ENCODE assay signal across 8 mouse cellular contexts in the genomic region with DNA sequence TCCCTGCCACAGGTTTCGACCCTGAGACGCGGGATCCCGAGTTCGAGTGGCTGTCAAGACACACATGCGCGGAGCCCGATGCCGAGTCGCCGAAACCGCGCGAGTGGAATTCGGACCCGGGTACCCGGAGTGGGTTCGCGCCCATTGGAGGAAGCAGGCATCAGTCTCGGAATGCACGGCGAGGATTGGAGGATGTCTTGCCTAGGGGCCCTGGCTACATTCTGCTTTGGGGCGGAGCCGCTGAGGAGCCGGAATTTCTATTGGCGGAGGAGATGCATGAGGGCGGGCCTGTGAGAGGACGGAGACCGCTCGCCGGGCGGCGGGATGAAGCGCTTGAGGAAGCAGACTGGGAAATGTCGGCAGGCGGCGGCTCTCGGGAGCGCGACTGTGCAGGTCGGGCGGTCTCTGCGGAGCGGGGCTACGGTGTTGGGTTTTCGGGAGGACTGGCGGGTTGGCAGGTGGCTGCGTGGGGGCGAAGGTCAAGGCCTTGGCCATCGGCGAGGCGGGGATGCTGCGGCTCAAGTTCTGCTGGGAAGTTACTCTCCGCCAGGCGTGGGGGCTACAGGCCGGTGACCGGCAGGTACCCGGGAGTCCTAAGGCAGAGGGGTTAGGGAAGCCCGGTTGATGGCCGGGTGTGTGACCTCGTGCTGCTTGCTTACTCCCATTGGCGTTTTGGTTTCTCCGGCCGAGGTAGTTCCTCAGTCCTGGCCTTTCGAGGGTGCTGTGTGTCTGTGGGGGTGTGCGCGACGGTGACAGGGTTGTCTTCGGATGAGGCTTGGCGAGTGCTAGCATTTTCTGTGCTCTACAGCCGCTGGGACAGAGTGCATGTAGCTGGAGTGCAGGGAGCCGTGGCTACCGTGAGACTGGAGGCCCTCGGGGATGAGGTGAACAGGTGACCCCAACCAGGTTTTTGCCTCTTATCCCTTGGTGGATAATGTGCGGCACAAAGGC. TPM values are rescaled to one million over a fixed set of nuclear protein-coding genes. Genes with fewer than 3 reads are reported as not detected.
DNase-seq lines count a peak whose midpoint lies in the region; ATAC-seq and TF ChIP-seq lines count a peak whose summit lies in the region.

No protein-coding gene starts in this region.

- DNase-seq in ES-E14 (ENCODE audit: low read depth, low spot score): peak; percentile 97
- peak; percentile 97 for DNase-seq in cerebellum, adult 11-12 months
- peak; percentile 98 to 99 for DNase-seq in heart, postnatal 36 days
- DNase-seq in layer of hippocampus, adult 2 months (ENCODE audit: low spot score in 2 of 2): peak; percentile 98 to 99
- peak; percentile 99 for DNase-seq in lung, embryonic 14.5 days
- peak; percentile 99 for DNase-seq in thymus, adult 2 months

- no peak overlapping the region; the same call in 1 of the 2 replicates for H3K27ac ChIP-seq in ES-E14 (ENCODE audit: insufficient read depth, low read depth, low read length, poor library complexity, severe bottlenecking)
- no peak overlapping the region for H3K27ac ChIP-seq in forebrain, embryonic 16.5 days (ENCODE audit: low read length)
- H3K27ac ChIP-seq in layer of hippocampus, adult 2 months: peak overlapping the region; percentile 73
- no peak overlapping the region for H3K27ac ChIP-seq in lung, embryonic 14.5 days (ENCODE audit: low read depth)
- H3K27ac ChIP-seq in olfactory bulb, adult 2 months (ENCODE audit: insufficient read depth, low read depth, low read length): no peak overlapping the region
- peak overlapping the region; percentile 92; the same call in 1 of the 2 replicates for H3K27ac ChIP-seq in thymus, adult 2 months (ENCODE audit: control insufficient read depth, insufficient read depth, low read length)

- TF ChIP-seq CTCF in layer of hippocampus, adult 2 months (conservative IDR thresholded peaks at IDR 0.05): peak; percentile 42
- no peak for TF ChIP-seq CTCF in lung, embryonic 14.5 days (IDR thresholded peaks at IDR 0.05; ENCODE audit: low read depth)
- no peak for TF ChIP-seq CTCF in olfactory bulb, adult 2 months (IDR thresholded peaks at IDR 0.05; ENCODE audit: insufficient read depth, low read depth, low read length)
- 0 out of 2 replicates have a peak, but pooled peaks have one; percentile 38 for TF ChIP-seq CTCF in thymus, adult 2 months (IDR thresholded peaks at IDR 0.05; ENCODE audit: borderline replicate concordance, control insufficient read depth, extremely low read depth, insufficient read depth, low read length, poor library complexity)

- peak overlapping the region; percentile 95 for H3K4me2 ChIP-seq in forebrain, embryonic 16.5 days (ENCODE audit: low read length)
- peak overlapping the region; percentile 96 for H3K4me2 ChIP-seq in lung, embryonic 14.5 days

- H3K4me3 ChIP-seq in ES-E14 (ENCODE audit: insufficient read depth in 1 of 2, low read depth in 1 of 2, low read length in 2 of 2, poor library complexity in 1 of 2, severe bottlenecking in 1 of 2): peak overlapping the region; percentile 88 to 90
- peak overlapping the region; percentile 74 for H3K4me3 ChIP-seq in forebrain, embryonic 16.5 days (replicated peaks; ENCODE audit: low read length)
- peak overlapping the region; percentile 78 for H3K4me3 ChIP-seq in layer of hippocampus, adult 2 months
- H3K4me3 ChIP-seq in lung, embryonic 14.5 days (ENCODE audit: low read depth, low read length): peak overlapping the region; percentile 79
- peak overlapping the region; percentile 74 for H3K4me3 ChIP-seq in olfactory bulb, adult 2 months (ENCODE audit: insufficient read depth, low read depth, low read length)
- peak overlapping the region; percentile 67 for H3K4me3 ChIP-seq in thymus, adult 2 months (ENCODE audit: control insufficient read depth, insufficient read depth, low read length)

- no peak for TF ChIP-seq POLR2A in olfactory bulb, adult 2 months (IDR thresholded peaks at IDR 0.05; ENCODE audit: insufficient read depth, low read depth, low read length)
- TF ChIP-seq POLR2A in thymus, adult 2 months (IDR thresholded peaks at IDR 0.05; ENCODE audit: control insufficient read depth, extremely low read depth, insufficient read depth, low read length, poor library complexity): peak; percentile 79

- in situ Hi-C loops in ES-E14 (cut with MboI; ENCODE audit: low sequenced_read_pairs in 2 of 2, unreplicated experiment in 2 of 2): no loop called here

- H3K4me1 ChIP-seq in ES-E14 (ENCODE audit: control insufficient read depth in 2 of 2, insufficient read depth in 2 of 2, low read length in 2 of 2, poor library complexity in 1 of 2): peaks cover 0 to 2% of the 10 kb centered on the region in 2 experiments; a peak in 1 of 4 replicates
- peaks cover 15% of the 10 kb centered on the region for H3K4me1 ChIP-seq in forebrain, embryonic 16.5 days (replicated peaks; ENCODE audit: control insufficient read depth, insufficient read depth, low read length)
- H3K4me1 ChIP-seq in lung, embryonic 14.5 days (ENCODE audit: insufficient read depth): peaks cover 8% of the 10 kb centered on the region
- H3K4me1 ChIP-seq in olfactory bulb, adult 2 months (ENCODE audit: control insufficient read depth, insufficient read depth, low read length): peaks cover 18% of the 10 kb centered on the region
- H3K4me1 ChIP-seq in thymus, adult 2 months (replicated peaks; ENCODE audit: control insufficient read depth, insufficient read depth, low read length): peaks cover 28% of the 10 kb centered on the region

- no peaks in the 10 kb centered on the region for H3K36me3 ChIP-seq in ES-E14 (ENCODE audit: control insufficient read depth, insufficient read depth, low read length, poor library complexity, severe bottlenecking)
- H3K36me3 ChIP-seq in forebrain, embryonic 16.5 days (ENCODE audit: control insufficient read depth, insufficient read depth): no peaks in the 10 kb centered on the region
- 0 out of 2 replicates have a peak, but pooled peaks cover 8% of the 10 kb centered on the region for H3K36me3 ChIP-seq in lung, embryonic 14.5 days (ENCODE audit: insufficient read depth)
- no peaks in the 10 kb centered on the region for H3K36me3 ChIP-seq in thymus, adult 2 months (ENCODE audit: control insufficient read depth, insufficient read depth, low read length)

- WGBS in forebrain, embryonic 16.5 days: under 1% methylated on average over 75 of the region's 75 CpGs
- WGBS in lung, embryonic 14.5 days: under 1% methylated on average over 75 of the region's 75 CpGs
- WGBS in olfactory bulb, adult 2 months: under 1% methylated on average over 75 of the region's 75 CpGs
- WGBS in thymus, adult 2 months: under 1% methylated on average over 75 of the region's 75 CpGs

- H3K9me3 ChIP-seq in ES-E14 (ENCODE audit: control insufficient read depth, insufficient read depth, low read depth, low read length): no peaks in the 10 kb centered on the region
- no peaks in the 10 kb centered on the region for H3K9me3 ChIP-seq in forebrain, embryonic 16.5 days (ENCODE audit: control insufficient read depth, low read length)
- no peaks in the 10 kb centered on the region for H3K9me3 ChIP-seq in lung, embryonic 14.5 days (ENCODE audit: low read depth, low read length)

- intact Hi-C loops in heart, postnatal 36 days (cut with DNase I): no loop called here

- no peaks in the 10 kb centered on the region for H3K27me3 ChIP-seq in forebrain, embryonic 16.5 days (replicated peaks; ENCODE audit: control insufficient read depth, insufficient read depth, low read length)
- H3K27me3 ChIP-seq in lung, embryonic 14.5 days (ENCODE audit: insufficient read depth, low read length): no peaks in the 10 kb centered on the region
- H3K27me3 ChIP-seq in thymus, adult 2 months (ENCODE audit: control insufficient read depth, insufficient read depth, low read length): no peaks in the 10 kb centered on the region

- H3K9ac ChIP-seq in ES-E14 (ENCODE audit: insufficient read depth, low read depth, low read length, poor library complexity, severe bottlenecking): peak overlapping the region; percentile 87
- peak overlapping the region; percentile 68 for H3K9ac ChIP-seq in forebrain, embryonic 16.5 days (replicated peaks; ENCODE audit: low read depth, low read length)
- peak overlapping the region; percentile 73 for H3K9ac ChIP-seq in lung, embryonic 14.5 days

- peak; percentile 100 for ATAC-seq in forebrain, embryonic 16.5 days
- peak; percentile 100 for ATAC-seq in lung, embryonic 14.5 days (ENCODE audit: insufficient read depth)

RNA-seq across cellular contexts. Expression of gene Inpp5b, which starts 9.9 kb away (rescaled TPM):
- 12.6 and 14.0 TPM in 2 replicates for total RNA-seq in ES-E14 (2012; rRNA removed)
- 25.3 and 25.6 TPM in 2 replicates for polyA plus RNA-seq in forebrain, embryonic 16.5 days (2015; fragmentation: Nextera tagmentation; extraction: Ambion mirVana)
- total RNA-seq in heart, postnatal 36 days (2021): 10 to 100 TPM in 1 of 2 experiments, 1 to 10 TPM in 1; 8.6 to 11.7 TPM
- 10 to 100 TPM; 43.6 to 51.2 TPM for total RNA-seq in layer of hippocampus, adult 2 months (2021)
- 25.5 and 34.0 TPM in 2 replicates for polyA plus RNA-seq in lung, embryonic 14.5 days (2014; fragmentation: Nextera tagmentation; extraction: Ambion mirVana)
- not detected in 2 replicates for polyA plus RNA-seq in olfactory bulb, adult 2 months (2012; ENCODE audit: insufficient read depth, insufficient read length, low replicate concordance, missing spikeins)
- 81.3 and 101 TPM in 2 replicates for polyA plus RNA-seq in thymus, adult 2 months (2012; rRNA removed)

RNA-seq across cellular contexts. Expression of gene Sf3a3, which starts 37.0 kb away (rescaled TPM):
- 91.6 and 117 TPM in 2 replicates for total RNA-seq in ES-E14 (2012; rRNA removed)
- polyA plus RNA-seq in forebrain, embryonic 16.5 days (2015; fragmentation: Nextera tagmentation; extraction: Ambion mirVana): 128 and 129 TPM in 2 replicates
- total RNA-seq in heart, postnatal 36 days (2021): 10 to 100 TPM; 18.1 to 18.2 TPM
- total RNA-seq in layer of hippocampus, adult 2 months (2021): 10 to 100 TPM; 35.1 to 35.7 TPM
- 164 and 166 TPM in 2 replicates for polyA plus RNA-seq in lung, embryonic 14.5 days (2014; fragmentation: Nextera tagmentation; extraction: Ambion mirVana)
- not detected in 2 replicates for polyA plus RNA-seq in olfactory bulb, adult 2 months (2012; ENCODE audit: insufficient read depth, insufficient read length, low replicate concordance, missing spikeins)
- polyA plus RNA-seq in thymus, adult 2 months (2012; rRNA removed): 23.2 and 25.3 TPM in 2 replicates

RNA-seq across cellular contexts. Expression of gene Mtf1, which starts 50.3 kb away (rescaled TPM):
- 10.1 and 15.4 TPM in 2 replicates for total RNA-seq in ES-E14 (2012; rRNA removed)
- 12.1 and 14.9 TPM in 2 replicates for polyA plus RNA-seq in forebrain, embryonic 16.5 days (2015; fragmentation: Nextera tagmentation; extraction: Ambion mirVana)
- total RNA-seq in heart, postnatal 36 days (2021): 10 to 100 TPM; 14.8 to 14.9 TPM
- 10 to 100 TPM; 24.6 to 24.8 TPM for total RNA-seq in layer of hippocampus, adult 2 months (2021)
- polyA plus RNA-seq in lung, embryonic 14.5 days (2014; fragmentation: Nextera tagmentation; extraction: Ambion mirVana): 14.1 and 14.2 TPM in 2 replicates
- not detected in 2 replicates for polyA plus RNA-seq in olfactory bulb, adult 2 months (2012; ENCODE audit: insufficient read depth, insufficient read length, low replicate concordance, missing spikeins)
- 9.9 and 10.4 TPM in 2 replicates for polyA plus RNA-seq in thymus, adult 2 months (2012; rRNA removed)

RNA-seq across cellular contexts. Expression of gene Fhl3, which starts 51.1 kb away (rescaled TPM):
- total RNA-seq in ES-E14 (2012; rRNA removed): 7.5 and 13.7 TPM in 2 replicates
- 1.9 and 2.3 TPM in 2 replicates for polyA plus RNA-seq in forebrain, embryonic 16.5 days (2015; fragmentation: Nextera tagmentation; extraction: Ambion mirVana)
- 10 to 100 TPM; 12.9 to 13.7 TPM for total RNA-seq in heart, postnatal 36 days (2021)
- 1 to 10 TPM; 1.4 to 1.5 TPM for total RNA-seq in layer of hippocampus, adult 2 months (2021)
- polyA plus RNA-seq in lung, embryonic 14.5 days (2014; fragmentation: Nextera tagmentation; extraction: Ambion mirVana): 12.8 and 13.1 TPM in 2 replicates
- polyA plus RNA-seq in olfactory bulb, adult 2 months (2012; ENCODE audit: insufficient read depth, insufficient read length, low replicate concordance, missing spikeins): not detected in 2 replicates
- polyA plus RNA-seq in thymus, adult 2 months (2012; rRNA removed): 36.1 and 59.4 TPM in 2 replicates

RNA-seq across cellular contexts. Expression of gene Utp11, which starts 58.2 kb away (rescaled TPM):
- total RNA-seq in ES-E14 (2012; rRNA removed): 29.2 and 39.7 TPM in 2 replicates
- 42.1 and 48.3 TPM in 2 replicates for polyA plus RNA-seq in forebrain, embryonic 16.5 days (2015; fragmentation: Nextera tagmentation; extraction: Ambion mirVana)
- 10 to 100 TPM; 12.1 to 14.0 TPM for total RNA-seq in heart, postnatal 36 days (2021)
- total RNA-seq in layer of hippocampus, adult 2 months (2021): 10 to 100 TPM; 16.6 to 18.6 TPM
- polyA plus RNA-seq in lung, embryonic 14.5 days (2014; fragmentation: Nextera tagmentation; extraction: Ambion mirVana): 59.0 and 59.5 TPM in 2 replicates
- not detected in 2 replicates for polyA plus RNA-seq in olfactory bulb, adult 2 months (2012; ENCODE audit: insufficient read depth, insufficient read length, low replicate concordance, missing spikeins)
- polyA plus RNA-seq in thymus, adult 2 months (2012; rRNA removed): 6.0 and 6.3 TPM in 2 replicates

Comparison
In these comparisons a context has a peak if more than half of its experiments do, and no peak if none do; other contexts are left out.
1. H3K27ac ChIP-seq: peak in layer of hippocampus, adult 2 months (single experiment) and thymus, adult 2 months (single experiment); none in ES-E14 (single experiment), forebrain, embryonic 16.5 days (single experiment), lung, embryonic 14.5 days (single experiment) and olfactory bulb, adult 2 months (single experiment).
2. CTCF ChIP-seq: peak in layer of hippocampus, adult 2 months (single experiment) and thymus, adult 2 months (single experiment); none in lung, embryonic 14.5 days (single experiment) and olfactory bulb, adult 2 months (single experiment).
3. RNA of gene Sf3a3, which starts 37.0 kb away (polyA plus RNA-seq): 164 to 166 TPM in lung, embryonic 14.5 days, 128 to 129 TPM in forebrain, embryonic 16.5 days and 23.2 to 25.3 TPM in thymus, adult 2 months; not detected in olfactory bulb, adult 2 months; every median in the first group is over 10 times any median in the second.
4. RNA of gene Mtf1, which starts 50.3 kb away (polyA plus RNA-seq): 12.1 to 14.9 TPM in forebrain, embryonic 16.5 days, 14.1 to 14.2 TPM in lung, embryonic 14.5 days and 9.9 to 10.4 TPM in thymus, adult 2 months; not detected in olfactory bulb, adult 2 months; every median in the first group is over 10 times any median in the second.
5. Peak in every context shown above with its lines, with median percentiles within 50 percentile points of each other: DNase-seq, H3K4me3 ChIP-seq and H3K9ac ChIP-seq.